ENCODE assay signal across 9 mouse cellular contexts in genomic region chr2:29052943-29053454, GRCm38 (mm10). TPM values are rescaled to one million over a fixed set of nuclear protein-coding genes. Genes with fewer than 3 reads are reported as not detected.
DNase-seq lines count a peak whose midpoint lies in the region; ATAC-seq lines count a peak whose summit lies in the region.
"Had no signal": no experiment of that assay in that cellular context is flagged by ENCODE, and none has a peak within 500 bp of the region (broad histone marks: within the 10 kb centered on the region; RNA-seq: fewer than 3 reads in every experiment).

No protein-coding gene starts in this region.

- H3K9me3 ChIP-seq in embryonic facial prominence, embryonic 11.5 days (replicated peaks; ENCODE audit: control insufficient read depth, low read length): no peaks in the 10 kb centered on the region
- no peaks in the 10 kb centered on the region for H3K9me3 ChIP-seq in hindbrain, embryonic 16.5 days (ENCODE audit: control insufficient read depth, low read length)
- no peaks in the 10 kb centered on the region for H3K9me3 ChIP-seq in midbrain, embryonic 12.5 days
- H3K9me3 ChIP-seq: embryonic facial prominence, embryonic 13.5 days had no signal

- ATAC-seq in embryonic facial prominence, embryonic 11.5 days (replicated peaks; ENCODE audit: insufficient number of reproducible peaks, low FRiP score, low TSS enrichment, low read depth): no peak
- peak; percentile 43; the same call in 1 of the 2 replicates for ATAC-seq in hindbrain, embryonic 16.5 days
- ATAC-seq in midbrain, embryonic 12.5 days (ENCODE audit: low FRiP score, low read depth): 0 out of 2 replicates have a peak, but pooled peaks have one; percentile 16

- no peaks in the 10 kb centered on the region for H3K36me3 ChIP-seq in embryonic facial prominence, embryonic 11.5 days (replicated peaks; ENCODE audit: control insufficient read depth, insufficient read depth, low read depth, low read length)
- no peaks in the 10 kb centered on the region for H3K36me3 ChIP-seq in hindbrain, embryonic 16.5 days (ENCODE audit: control insufficient read depth, insufficient read depth, low read length)
- H3K36me3 ChIP-seq in midbrain, embryonic 12.5 days: no peaks in the 10 kb centered on the region
- H3K36me3 ChIP-seq: embryonic facial prominence, embryonic 13.5 days had no signal

- H3K4me3 ChIP-seq in embryonic facial prominence, embryonic 11.5 days (ENCODE audit: low read depth, low read length): no peak overlapping the region
- no peak overlapping the region for H3K4me3 ChIP-seq in hindbrain, embryonic 16.5 days (ENCODE audit: low read length)
- no peak overlapping the region for H3K4me3 ChIP-seq in midbrain, embryonic 12.5 days

- H3K27ac ChIP-seq in embryonic facial prominence, embryonic 11.5 days (replicated peaks; ENCODE audit: low read depth, low read length): no peak overlapping the region
- no peak overlapping the region for H3K27ac ChIP-seq in hindbrain, embryonic 16.5 days (ENCODE audit: low read depth, low read length)
- H3K27ac ChIP-seq in midbrain, embryonic 12.5 days (replicated peaks): no peak overlapping the region
- H3K27ac ChIP-seq: embryonic facial prominence, embryonic 13.5 days had no signal

- no peak overlapping the region for H3K9ac ChIP-seq in embryonic facial prominence, embryonic 11.5 days (replicated peaks; ENCODE audit: low read length)
- no peak overlapping the region for H3K9ac ChIP-seq in hindbrain, embryonic 16.5 days (ENCODE audit: low read depth, low read length)
- no peak overlapping the region for H3K9ac ChIP-seq in midbrain, embryonic 12.5 days (replicated peaks)
- H3K9ac ChIP-seq: embryonic facial prominence, embryonic 13.5 days had no signal

- intact Hi-C loops in heart, postnatal 25 days (cut with DNase I): loop anchor here (1.0 to 5.0 kb wide), 5 partner anchors 76 to 296 kb away; partner anchors contain the start of genes Ddx31 and Gtf3c4
- intact Hi-C loops in left cerebral cortex, postnatal 14 days (cut with DNase I): loop anchor here (1.0 to 2.0 kb wide), 3 partner anchors 76 to 298 kb away; no protein-coding TSS in a partner anchor

- WGBS in embryonic facial prominence, embryonic 11.5 days: 34% methylated on average over 4 of the region's 4 CpGs
- 28% methylated on average over 4 of the region's 4 CpGs for WGBS in hindbrain, embryonic 16.5 days
- 31% methylated on average over 4 of the region's 4 CpGs for WGBS in midbrain, embryonic 12.5 days

- no peak overlapping the region for H3K4me2 ChIP-seq in embryonic facial prominence, embryonic 11.5 days (ENCODE audit: low read depth, low read length)
- H3K4me2 ChIP-seq in hindbrain, embryonic 16.5 days (ENCODE audit: low read length): no peak overlapping the region
- no peak overlapping the region for H3K4me2 ChIP-seq in midbrain, embryonic 12.5 days (replicated peaks)
- H3K4me2 ChIP-seq: embryonic facial prominence, embryonic 13.5 days had no signal

- peak; percentile 40 for DNase-seq in heart, adult 8-10 months (ENCODE audit: low spot score)
- no peak for DNase-seq in heart, postnatal 25 days (ENCODE audit: low spot score)
- peak; percentile 74 for DNase-seq in adrenal gland, postnatal 10 days
- peak; percentile 84 for DNase-seq in embryonic facial prominence, embryonic 11.5 days (ENCODE audit: low spot score)
- DNase-seq in left cerebral cortex, postnatal 14 days (ENCODE audit: low spot score in 2 of 2): peak; percentile 56 to 60
- DNase-seq in spleen, adult 12 weeks (ENCODE audit: low spot score): peak; percentile 59

- H3K27me3 ChIP-seq in embryonic facial prominence, embryonic 11.5 days (ENCODE audit: control insufficient read depth, insufficient read depth, low read length): peaks cover 8% of the 10 kb centered on the region
- H3K27me3 ChIP-seq in hindbrain, embryonic 16.5 days (replicated peaks; ENCODE audit: control insufficient read depth, insufficient read depth, low read length): peaks cover 14% of the 10 kb centered on the region
- peaks cover 60% of the 10 kb centered on the region for H3K27me3 ChIP-seq in midbrain, embryonic 12.5 days

- H3K4me1 ChIP-seq in embryonic facial prominence, embryonic 11.5 days (ENCODE audit: control insufficient read depth, insufficient read depth, low read length): no peaks in the 10 kb centered on the region
- H3K4me1 ChIP-seq in hindbrain, embryonic 16.5 days (ENCODE audit: control insufficient read depth, insufficient read depth, low read depth, low read length): peaks cover 7% of the 10 kb centered on the region
- peaks cover 24% of the 10 kb centered on the region for H3K4me1 ChIP-seq in midbrain, embryonic 12.5 days

RNA-seq across cellular contexts. Expression of gene Cfap77, which starts 1.9 kb away (rescaled TPM):
- not detected for total RNA-seq in heart, adult 8-10 months (2022)
- total RNA-seq in heart, postnatal 25 days (2021): not detected
- total RNA-seq in adrenal gland, postnatal 10 days (2021): under 1 TPM; 0.42 to 0.66 TPM
- polyA plus RNA-seq in embryonic facial prominence, embryonic 11.5 days (2014; fragmentation: Nextera tagmentation; extraction: Ambion mirVana): 0.38 and 0.50 TPM in 2 replicates
- 0.65 and 1.0 TPM in 2 replicates for polyA plus RNA-seq in hindbrain, embryonic 16.5 days (2015; fragmentation: Nextera tagmentation; extraction: Ambion mirVana)
- under 1 TPM; 0.40 to 0.62 TPM for total RNA-seq in left cerebral cortex, postnatal 14 days (2021)
- polyA plus RNA-seq in midbrain, embryonic 12.5 days (2016; fragmentation: Nextera tagmentation; extraction: Ambion mirVana): 0.47 and 0.64 TPM in 2 replicates

RNA-seq across cellular contexts. Expression of gene Ttf1, which starts 7.1 kb away (rescaled TPM):
- 1 to 10 TPM; 5.2 to 6.3 (median 6.1) TPM for total RNA-seq in heart, adult 8-10 months (2022)
- 1 to 10 TPM; 6.1 to 7.2 TPM for total RNA-seq in heart, postnatal 25 days (2021)
- total RNA-seq in adrenal gland, postnatal 10 days (2021): 10 to 100 TPM in 1 of 2 experiments, 1 to 10 TPM in 1; 9.8 to 13.3 TPM
- 10.7 and 10.8 TPM in 2 replicates for polyA plus RNA-seq in embryonic facial prominence, embryonic 11.5 days (2014; fragmentation: Nextera tagmentation; extraction: Ambion mirVana)
- polyA plus RNA-seq in hindbrain, embryonic 16.5 days (2015; fragmentation: Nextera tagmentation; extraction: Ambion mirVana): 6.7 and 7.7 TPM in 2 replicates
- total RNA-seq in left cerebral cortex, postnatal 14 days (2021): 10 to 100 TPM in 1 of 2 experiments, 1 to 10 TPM in 1; 10.0 to 10.7 TPM
- polyA plus RNA-seq in midbrain, embryonic 12.5 days (2016; fragmentation: Nextera tagmentation; extraction: Ambion mirVana): 13.8 and 15.5 TPM in 2 replicates
